Mouse (Mus musculus) cerebellum, adult 11 months (tissue): ENCODE measurements around the gene Sync.

ENCODE experiments used
- DNase-seq: peaks from one replicate; pipeline ENCODE4 v3.0.0; 2022

Gene Sync

GRCm38 (mm10) chr4:129263225-129264021 is 24.0 kb upstream of the Sync start:
- peak; percentile 53 for DNase-seq

GRCm38 (mm10) chr4:129266191-129266590 is 21.2 kb upstream of the Sync start:
- no peak for DNase-seq

GRCm38 (mm10) chr4:129266821-129267220 is 20.6 kb upstream of the Sync start:
- DNase-seq, result no peak

- no peak for DNase-seq
These were observed 18.7 kb upstream of the Sync start for GRCm38 (mm10) chr4:129268698-129269097.

GRCm38 (mm10) chr4:129271991-129272755 is 15.2 kb upstream of the Sync start:
- no peak for DNase-seq

- DNase-seq, result peak; percentile 90
These were observed 14.7 kb upstream of the Sync start for GRCm38 (mm10) chr4:129272756-129273046.

- peak; percentile 97 for DNase-seq
These were observed 11.0 kb upstream of the Sync start for GRCm38 (mm10) chr4:129276453-129276865.

- no peak for DNase-seq
These were observed 4.6 kb upstream of the Sync start for GRCm38 (mm10) chr4:129282786-129283185.

GRCm38 (mm10) chr4:129283226-129283625 is 4.2 kb upstream of the Sync start:
- no peak for DNase-seq

GRCm38 (mm10) chr4:129284685-129285084 is 2.7 kb upstream of the Sync start:
- DNase-seq, result no peak

- DNase-seq, result no peak
These were observed 1.3 kb upstream of the Sync start for GRCm38 (mm10) chr4:129286001-129286682.

- no peak for DNase-seq
These were observed 540 bp upstream of the Sync start for GRCm38 (mm10) chr4:129286683-129287471.

GRCm38 (mm10) chr4:129288067-129288466 is 650 bp downstream of the Sync start:
- no peak for DNase-seq

GRCm38 (mm10) chr4:129289671-129290070 is 2.3 kb downstream of the Sync start:
- no peak for DNase-seq

GRCm38 (mm10) chr4:129292831-129293230 is 5.4 kb downstream of the Sync start:
- no peak for DNase-seq

GRCm38 (mm10) chr4:129293702-129294101 is 6.3 kb downstream of the Sync start:
- no peak for DNase-seq

GRCm38 (mm10) chr4:129295188-129295587 is 7.8 kb downstream of the Sync start:
- DNase-seq, result no peak

GRCm38 (mm10) chr4:129296066-129296465 is 8.6 kb downstream of the Sync start:
- no peak for DNase-seq

- DNase-seq, result no peak
These were observed 10.3 kb downstream of the Sync start for GRCm38 (mm10) chr4:129297724-129298123.

GRCm38 (mm10) chr4:129299121-129299520 is 11.7 kb downstream of the Sync start:
- no peak for DNase-seq

- DNase-seq, result no peak
These were observed 16.0 kb downstream of the Sync start for GRCm38 (mm10) chr4:129303401-129303800.

- DNase-seq, result no peak
These were observed 16.4 kb downstream of the Sync start for GRCm38 (mm10) chr4:129303816-129304215.

GRCm38 (mm10) chr4:129304306-129304705 is 16.9 kb downstream of the Sync start:
- DNase-seq, result no peak
